Mouse (Mus musculus): ENCODE measurements around the gene Gm3952.
A peak's percentile ranks its signal among the peaks of the same experiment; 100 is the strongest.

Gm3952 gene

GRCm38 (mm10) chr8:128798594-128798993 lies at the start of gene Gm3952:
TSS of gene Gm3952 (minus strand) at chr8:128798694.
- DNase-seq (ENCODE audit: low spot score in 2 of 2), result no peak

GRCm38 (mm10) chr8:128843749-128844148 lies 45.3 kb upstream of the Gm3952 start:
- no peak for DNase-seq (ENCODE audit: low spot score in 2 of 2)

- no peak for DNase-seq (ENCODE audit: low spot score in 2 of 2)
Measured at GRCm38 (mm10) chr8:128812521-128812920, 14.0 kb upstream of the Gm3952 start.

DNA sequence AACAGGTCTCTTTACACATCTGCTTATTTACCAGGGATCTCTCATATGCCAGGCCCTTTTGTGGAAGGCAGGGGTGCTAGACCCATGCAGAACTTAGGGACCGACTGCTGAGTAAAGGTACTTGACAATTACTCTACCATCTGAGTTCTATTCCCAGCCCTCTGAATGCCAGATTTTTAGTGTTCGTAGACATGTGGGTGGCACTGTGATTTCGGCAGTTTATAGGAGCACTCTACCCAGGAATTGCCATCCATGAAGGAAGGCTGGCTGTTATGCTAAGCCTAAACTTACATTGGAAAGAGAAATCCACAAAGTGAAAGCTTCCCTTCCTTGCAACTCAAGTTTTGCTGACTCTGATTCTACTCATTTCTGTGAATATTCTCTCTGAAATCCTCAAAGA lies 62.8 kb downstream of the Gm3952 start:
- no peak for DNase-seq (ENCODE audit: low spot score in 2 of 2)

DNA sequence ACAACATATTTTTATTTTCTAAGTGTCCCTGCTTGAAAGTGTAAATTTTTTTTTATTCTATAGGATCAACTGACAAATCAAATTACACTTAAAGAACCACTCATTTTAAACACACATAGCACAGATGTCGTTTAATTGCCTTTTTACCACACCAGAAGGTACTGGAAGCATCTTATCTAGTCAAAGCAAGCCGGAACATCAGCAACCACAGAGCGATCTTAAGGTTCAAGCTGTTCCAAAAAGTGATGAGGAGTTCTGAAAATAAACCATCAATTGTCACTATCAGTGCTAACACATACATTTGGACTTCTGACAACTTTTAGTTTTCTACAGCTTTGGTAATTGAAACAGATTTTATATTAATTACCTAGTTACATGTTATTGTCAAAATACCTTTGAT lies 64.4 kb downstream of the Gm3952 start:
- DNase-seq (ENCODE audit: low spot score in 2 of 2), result no peak

- DNase-seq (ENCODE audit: low spot score in 2 of 2), result no peak
Measured at GRCm38 (mm10) chr8:128732254-128732653, 66.2 kb downstream of the Gm3952 start.

DNA sequence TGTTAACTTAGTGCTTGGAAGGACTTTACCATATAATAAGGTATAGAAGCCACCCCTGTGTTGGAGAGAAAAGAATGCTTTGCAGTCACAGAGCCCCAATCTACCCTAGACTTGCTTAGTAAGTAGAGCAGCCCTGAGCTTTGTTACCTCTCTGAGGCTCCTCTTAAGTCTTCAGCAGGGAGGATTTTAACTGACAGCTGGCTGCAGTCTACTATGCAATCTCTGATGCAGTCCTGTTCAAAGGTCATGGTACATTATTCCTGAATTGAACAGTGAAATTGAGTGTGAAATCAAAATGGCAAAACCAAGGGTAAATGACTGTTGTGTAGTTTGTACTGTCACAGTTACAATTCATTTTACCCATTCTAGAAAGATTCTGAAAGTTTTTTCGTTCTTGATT lies 71.3 kb downstream of the Gm3952 start:
- no peak for DNase-seq (ENCODE audit: low spot score in 2 of 2)

GRCm38 (mm10) chr8:128724819-128725218 lies 73.7 kb downstream of the Gm3952 start:
- DNase-seq (ENCODE audit: low spot score in 2 of 2), result peak; percentile 47 to 50

- peak in 1 of 2 experiments; percentile 52 for DNase-seq (ENCODE audit: low spot score in 2 of 2)
Measured at GRCm38 (mm10) chr8:128716184-128716583, 82.3 kb downstream of the Gm3952 start.

GRCm38 (mm10) chr8:128709261-128709660 lies 89.2 kb downstream of the Gm3952 start:
- DNase-seq (ENCODE audit: low spot score in 2 of 2), result peak; percentile 58 to 80

- no peak for DNase-seq (ENCODE audit: low spot score in 2 of 2)
Measured at GRCm38 (mm10) chr8:128704836-128705235, 93.7 kb downstream of the Gm3952 start.

GRCm38 (mm10) chr8:128704376-128704775 lies 94.1 kb downstream of the Gm3952 start:
- DNase-seq (ENCODE audit: low spot score in 2 of 2), result no peak

- DNase-seq (ENCODE audit: low spot score in 2 of 2), result no peak
Measured at GRCm38 (mm10) chr8:128697945-128698344, 100.5 kb downstream of the Gm3952 start.

- DNase-seq (ENCODE audit: low spot score in 2 of 2), result no peak
Measured at GRCm38 (mm10) chr8:128696701-128697397, 101.6 kb downstream of the Gm3952 start.
